Mouse (Mus musculus): ENCODE measurements around the gene Fam178b.

- TF ChIP-seq CTCF (IDR thresholded peaks at IDR 0.05; ENCODE audit: low read depth, low read length) (no peak), POLR2AphosphoS5 (IDR thresholded peaks at IDR 0.05; ENCODE audit: insufficient replicate concordance, low read depth, low read length) (no peak), GATA1 (IDR thresholded peaks at IDR 0.05; ENCODE audit: borderline replicate concordance, low read length) (no peak), GATA2 (IDR thresholded peaks at IDR 0.05; ENCODE audit: borderline replicate concordance, low read depth, low read length) (no peak)
These were observed 143.8 kb downstream of the Fam178b start, which contains the start of gene Gm42417 for GRCm38 (mm10) chr1:36539186-36539585.

All from G1E (cell line).